Mouse (Mus musculus): ENCODE data around the gene Asap3.

Gene Asap3

DNA sequence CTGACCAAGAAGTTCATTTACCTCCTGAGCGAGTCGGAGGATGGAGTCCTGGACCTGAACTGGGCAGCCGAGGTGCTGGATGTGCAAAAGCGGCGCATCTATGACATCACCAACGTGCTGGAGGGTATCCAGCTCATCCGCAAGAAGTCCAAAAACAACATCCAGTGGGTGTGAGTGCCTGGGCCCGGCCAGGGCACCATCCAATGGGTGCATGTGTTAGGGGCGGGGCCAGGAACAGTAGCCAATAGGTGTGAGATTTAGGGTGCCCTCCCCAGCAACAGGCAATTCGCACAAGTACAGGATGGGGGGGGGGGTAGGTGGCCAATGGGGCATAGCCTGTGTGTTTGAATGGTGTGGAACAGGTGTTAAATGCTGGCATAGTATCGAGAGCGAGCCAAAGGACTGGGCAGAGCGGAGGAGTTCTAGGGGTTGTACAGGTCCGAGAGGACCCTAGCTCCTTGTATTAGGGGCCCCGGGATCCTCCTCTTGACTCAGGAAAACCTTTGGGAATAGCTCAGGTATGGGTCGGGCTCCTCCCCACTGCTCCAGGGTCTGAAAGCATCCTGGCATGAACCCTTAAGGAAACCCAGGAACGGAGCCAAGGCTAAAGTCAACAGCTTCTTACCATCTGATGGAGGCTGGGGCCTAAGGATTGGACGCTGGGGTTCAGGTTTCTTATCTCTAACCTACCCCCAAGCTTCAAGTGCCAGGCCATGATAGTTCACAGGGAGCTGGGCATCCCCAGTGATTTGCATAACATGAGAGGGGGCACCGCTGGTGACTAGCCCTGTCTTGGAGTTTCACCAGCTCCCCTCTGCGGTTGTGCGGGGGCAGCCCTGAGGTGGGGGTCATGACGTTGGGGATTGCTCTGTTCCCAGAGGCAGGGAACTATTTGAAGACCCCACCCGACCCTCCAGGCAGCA lies 25.5 kb upstream of the Asap3 start:
- no peak for DNase-seq (ENCODE audit: low read depth, low spot score)

DNA sequence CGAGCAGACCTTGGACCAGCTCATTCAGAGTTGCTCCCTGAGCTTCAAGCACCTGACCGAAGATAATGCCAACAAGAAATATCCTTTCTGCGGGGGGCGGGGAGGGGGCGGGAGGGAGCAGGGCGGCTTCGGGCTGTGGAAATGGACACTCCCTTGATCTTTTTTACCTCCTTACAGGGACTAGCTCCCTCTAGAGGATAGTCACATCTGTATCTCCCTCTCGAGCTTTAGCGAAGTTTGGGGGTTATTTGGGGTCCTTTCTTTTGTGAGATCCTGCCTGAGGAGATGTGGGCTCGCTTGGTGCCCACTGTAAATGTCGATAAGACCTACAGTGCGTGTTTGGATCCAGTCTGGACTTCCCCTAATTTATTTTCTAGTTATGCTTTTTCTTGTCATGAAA lies 24.8 kb upstream of the Asap3 start:
- no peak for DNase-seq (ENCODE audit: low read depth, low spot score)

DNA sequence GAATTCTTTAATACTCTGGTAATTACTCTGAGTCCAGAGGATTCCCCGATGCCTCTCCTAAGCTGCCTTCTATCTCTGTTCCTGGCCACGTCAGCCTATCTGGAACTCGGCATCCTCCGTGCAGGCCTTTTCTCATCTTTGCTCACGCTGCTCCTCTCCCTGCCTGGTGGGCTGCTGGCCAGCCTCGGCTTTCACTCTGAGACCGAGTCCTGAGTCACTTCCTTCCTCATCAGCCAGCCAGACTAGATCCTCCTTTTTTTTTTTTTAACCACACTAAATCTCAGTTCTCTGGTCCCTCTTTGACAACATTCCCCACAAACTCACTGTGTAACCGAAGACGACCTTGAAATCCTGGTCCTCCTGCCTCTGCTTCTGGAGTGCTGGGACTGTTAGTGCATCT lies 20.8 kb upstream of the Asap3 start:
- DNase-seq (ENCODE audit: low read depth, low spot score): no peak

DNA sequence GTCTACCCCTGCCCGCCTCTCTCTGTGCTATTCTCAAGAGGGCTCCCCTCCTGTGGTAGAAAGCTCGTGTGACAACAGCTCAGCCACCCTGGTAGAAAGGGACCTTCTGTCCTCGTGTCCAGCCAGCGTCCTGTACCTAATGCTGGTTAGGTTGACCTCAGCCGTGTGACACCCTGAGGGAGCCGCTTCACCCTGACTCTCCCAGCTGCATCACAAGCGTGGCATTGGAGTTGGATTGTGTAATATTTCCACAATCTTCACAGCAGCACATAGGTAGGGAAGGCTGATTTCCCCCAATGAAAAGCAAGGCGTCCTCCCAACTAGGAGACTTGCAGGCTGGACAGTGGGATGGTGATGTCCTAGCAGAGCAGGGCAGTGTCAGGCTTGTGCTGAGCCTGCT lies 19.9 kb upstream of the Asap3 start:
- DNase-seq (ENCODE audit: low read depth, low spot score): no peak

DNA sequence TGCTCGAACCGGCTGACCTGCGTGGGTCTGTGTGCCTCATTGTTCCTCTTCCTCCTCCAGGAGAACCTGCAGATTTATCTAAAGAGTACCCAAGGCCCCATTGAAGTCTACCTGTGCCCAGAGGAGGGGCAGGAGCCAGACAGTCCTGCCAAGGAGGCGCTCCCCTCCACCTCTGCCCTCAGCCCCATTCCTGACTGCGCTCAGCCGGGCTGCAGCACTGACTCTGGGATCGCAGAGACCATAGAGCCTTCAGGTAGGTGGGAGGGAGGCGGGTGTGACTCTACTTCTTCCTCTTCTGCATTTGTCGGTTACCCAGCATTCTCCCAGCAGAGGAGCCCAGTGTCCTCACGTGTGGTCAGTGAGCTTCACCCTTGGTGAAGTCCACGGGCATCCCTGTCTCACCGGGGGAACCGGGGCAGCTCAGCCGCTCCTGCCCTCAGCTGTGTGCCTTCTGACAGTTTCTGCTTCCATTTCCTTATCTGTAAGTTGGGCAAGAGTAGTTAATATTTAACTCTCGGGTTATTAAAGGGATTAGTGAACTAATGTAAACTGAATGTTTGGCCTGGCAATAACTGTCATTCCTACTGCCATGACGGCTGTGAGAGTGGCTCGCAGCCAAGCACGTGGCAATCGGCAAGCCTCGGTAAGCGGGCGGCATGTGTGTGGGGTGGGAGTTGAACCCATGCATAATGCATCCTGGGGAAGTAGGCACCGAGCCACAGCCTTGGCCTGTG lies 19.3 kb upstream of the Asap3 start:
- no peak for DNase-seq (ENCODE audit: low read depth, low spot score)

DNA sequence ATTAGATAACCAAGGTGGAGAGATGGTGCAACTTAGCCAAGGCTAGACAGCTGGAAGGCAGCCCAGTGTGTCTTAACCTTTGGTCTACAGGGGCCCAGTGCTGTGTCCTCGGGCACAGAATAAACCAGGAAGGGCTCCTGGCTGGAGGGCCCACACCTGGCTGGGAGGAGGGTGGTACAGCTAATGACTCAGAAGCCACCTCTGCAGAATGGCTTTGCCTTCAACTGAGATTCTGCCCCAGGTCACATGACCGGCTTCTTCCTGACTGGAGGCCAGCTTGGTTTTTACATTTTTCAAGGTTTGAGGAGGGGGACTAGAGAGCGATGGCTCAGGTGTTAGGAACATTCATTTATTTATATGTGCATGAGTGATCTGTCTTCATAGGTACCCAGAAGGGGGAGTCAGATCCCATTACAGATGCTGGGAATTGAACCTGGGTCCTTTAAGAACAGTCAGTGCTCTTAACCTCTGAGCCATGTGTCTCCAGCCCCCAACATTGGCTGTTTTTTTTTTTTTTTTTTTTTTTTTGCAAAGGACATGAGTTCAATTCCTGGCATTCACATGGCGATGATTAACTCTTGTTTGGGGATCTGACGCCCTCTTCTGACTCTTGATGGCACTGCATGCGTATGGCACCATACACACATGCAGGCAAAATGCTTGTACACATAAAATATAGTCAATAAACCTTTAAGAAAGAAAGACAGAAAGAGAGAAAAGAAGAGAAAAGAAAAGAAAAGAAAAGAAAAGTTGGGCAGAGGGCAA lies 17.0 kb upstream of the Asap3 start:
- DNase-seq (ENCODE audit: low read depth, low spot score): no peak

DNA sequence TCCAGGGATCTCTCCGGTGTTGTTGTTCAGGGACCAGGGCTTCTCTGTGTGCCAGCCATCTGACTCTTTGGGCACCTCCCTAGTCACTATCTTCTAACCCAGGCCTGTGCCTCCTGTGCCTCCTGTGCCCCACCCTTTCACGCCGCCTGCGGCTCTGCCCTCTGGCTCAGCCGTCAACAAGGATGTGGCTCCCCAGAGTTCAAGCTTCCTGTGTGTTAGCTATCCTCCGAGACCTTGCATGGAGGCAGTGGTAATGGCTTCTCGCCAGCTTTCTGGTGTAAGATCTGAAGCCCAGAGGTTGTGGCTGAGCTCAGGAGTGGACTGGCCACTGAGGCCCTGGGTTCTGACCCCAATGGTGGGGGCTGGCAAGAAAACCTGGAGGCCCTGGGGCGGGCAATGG lies 16.3 kb upstream of the Asap3 start:
- peak; percentile 87 for DNase-seq (ENCODE audit: low read depth, low spot score)

DNA sequence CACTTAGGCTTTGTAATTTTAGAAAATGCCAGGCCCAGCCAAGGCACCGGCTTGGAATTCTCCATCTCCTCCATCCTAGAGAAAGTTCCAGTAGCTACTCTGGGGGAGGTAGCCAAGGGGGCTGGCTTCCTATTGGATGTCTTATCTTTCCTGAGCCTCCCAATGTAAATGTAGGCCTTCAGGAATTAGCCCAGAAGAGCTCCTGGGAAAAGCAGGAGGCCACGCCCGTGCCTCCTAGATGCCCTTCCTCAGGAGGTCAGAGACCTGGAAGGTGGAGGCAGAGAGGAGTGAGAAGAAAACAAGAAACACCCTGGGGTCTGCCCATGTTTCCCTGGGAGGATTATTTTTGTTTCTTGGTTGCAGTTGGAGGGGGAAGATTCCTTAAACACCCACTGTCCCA lies 12.6 kb upstream of the Asap3 start:
- no peak for DNase-seq (ENCODE audit: low read depth, low spot score)

DNA sequence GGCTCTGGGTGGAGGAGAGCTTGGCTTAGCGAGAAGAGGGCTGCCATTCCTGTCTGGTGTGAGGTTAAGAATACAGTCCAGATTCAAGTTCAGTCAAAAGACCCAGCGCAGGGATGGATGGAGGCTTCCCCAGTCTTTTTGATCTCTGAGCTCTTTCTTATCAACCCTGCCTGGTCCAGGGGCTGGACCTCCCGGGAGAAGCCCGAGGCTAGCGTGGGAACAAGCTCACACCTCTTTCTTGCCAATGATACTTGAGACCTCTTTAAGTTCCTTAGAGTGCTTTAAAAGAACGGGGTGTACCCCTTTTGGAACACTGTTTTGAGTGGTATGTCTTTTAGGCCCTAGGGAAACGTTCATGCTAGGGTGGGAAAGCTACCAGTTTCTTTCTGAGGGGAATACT lies 11.1 kb upstream of the Asap3 start:
- no peak for DNase-seq (ENCODE audit: low read depth, low spot score)

DNA sequence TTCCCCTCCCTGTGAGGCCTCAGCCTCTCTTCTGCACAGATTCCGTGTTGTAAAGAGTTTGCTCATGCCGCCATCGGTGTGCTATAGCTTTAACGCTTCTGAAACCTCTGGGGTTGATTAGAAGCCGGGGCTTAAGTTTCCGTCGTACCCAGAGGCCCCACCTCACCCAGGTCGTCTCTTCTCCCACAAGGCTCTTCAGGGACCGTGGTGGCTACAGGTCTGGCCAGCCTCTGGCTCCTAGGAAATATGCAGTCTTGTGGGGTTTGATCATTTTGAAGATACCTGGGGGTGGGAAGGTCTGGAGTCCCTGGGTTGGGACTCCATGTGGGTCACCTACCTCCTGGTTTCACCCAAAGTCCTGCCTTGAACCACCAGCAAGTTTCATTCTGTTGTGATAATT lies 10.5 kb upstream of the Asap3 start:
- no peak for DNase-seq (ENCODE audit: low read depth, low spot score)

DNA sequence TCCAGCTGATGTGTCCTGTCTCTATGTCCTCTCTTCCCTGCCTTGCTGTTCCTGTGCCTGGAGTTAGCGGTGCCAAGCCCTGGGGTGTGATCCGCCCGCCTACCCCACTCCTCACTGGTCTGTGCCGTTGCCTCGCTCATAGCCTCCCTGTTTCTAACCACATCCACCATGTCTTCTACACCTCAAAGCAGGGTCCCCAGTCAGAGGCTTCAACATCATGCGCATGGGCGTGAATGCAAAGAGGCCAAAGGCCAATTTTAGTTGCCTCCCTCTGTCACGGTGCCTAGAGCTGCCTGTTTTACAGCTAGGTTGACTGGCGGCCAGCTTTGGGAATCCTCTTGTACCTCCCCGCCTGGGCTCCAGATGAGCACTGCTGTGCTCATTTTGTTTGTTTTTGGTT lies 10.0 kb upstream of the Asap3 start:
- no peak for DNase-seq (ENCODE audit: low read depth, low spot score)

DNA sequence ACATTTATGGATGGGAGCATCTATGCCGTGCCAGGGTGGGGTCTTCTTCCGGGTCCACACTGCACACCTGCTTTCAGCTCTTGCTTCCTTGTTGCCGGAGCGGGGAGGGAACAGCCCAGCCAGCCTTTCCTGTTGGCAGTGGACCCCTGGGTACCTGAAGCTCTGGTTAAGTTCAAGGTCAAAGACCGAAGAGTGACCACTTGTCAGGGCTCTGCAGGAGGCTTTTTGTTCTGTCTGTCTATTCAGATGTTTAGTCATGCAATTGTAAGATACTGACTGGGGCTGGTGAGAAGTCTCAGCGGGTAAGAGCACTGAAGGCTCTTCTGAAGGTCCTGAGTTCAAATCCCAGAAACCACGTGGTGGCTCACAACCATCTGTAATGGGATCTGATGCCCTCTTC lies 7.3 kb upstream of the Asap3 start:
- no peak for DNase-seq (ENCODE audit: low read depth, low spot score)

DNA sequence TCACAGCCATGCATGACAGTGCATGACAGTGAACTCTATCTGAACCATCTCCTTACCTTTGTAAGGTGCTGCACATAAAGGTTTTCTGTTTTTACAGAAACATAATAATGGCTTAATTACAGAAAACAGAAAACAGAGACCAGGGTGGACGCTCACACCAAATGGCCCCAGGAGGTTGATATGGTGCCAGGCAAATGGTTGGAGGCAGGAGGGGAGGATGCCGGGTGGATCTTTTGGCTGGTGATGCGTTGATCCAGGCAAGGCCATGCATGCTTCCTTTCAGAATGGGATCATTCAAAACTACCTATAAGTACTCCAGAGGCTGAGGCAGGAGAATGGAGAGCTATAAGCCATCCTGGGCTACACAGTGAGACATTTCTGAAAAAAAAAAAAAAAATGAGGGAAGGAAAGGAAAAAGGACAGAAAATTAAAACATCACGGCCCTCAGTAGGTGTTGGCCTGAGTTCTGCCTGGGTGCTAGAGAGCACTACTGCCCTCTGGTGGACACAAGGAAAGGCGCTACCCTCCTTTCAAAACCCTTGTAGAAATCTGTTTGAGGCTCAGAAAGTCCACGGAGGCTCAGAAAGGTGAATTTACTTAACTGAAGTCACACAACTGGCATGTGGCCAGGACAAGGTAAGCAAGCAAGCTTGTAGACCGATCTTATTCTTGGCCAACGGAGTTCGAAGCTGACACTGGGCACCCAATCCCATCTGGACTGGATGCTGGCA lies 6.4 kb upstream of the Asap3 start:
- no peak for DNase-seq (ENCODE audit: low read depth, low spot score)

DNA sequence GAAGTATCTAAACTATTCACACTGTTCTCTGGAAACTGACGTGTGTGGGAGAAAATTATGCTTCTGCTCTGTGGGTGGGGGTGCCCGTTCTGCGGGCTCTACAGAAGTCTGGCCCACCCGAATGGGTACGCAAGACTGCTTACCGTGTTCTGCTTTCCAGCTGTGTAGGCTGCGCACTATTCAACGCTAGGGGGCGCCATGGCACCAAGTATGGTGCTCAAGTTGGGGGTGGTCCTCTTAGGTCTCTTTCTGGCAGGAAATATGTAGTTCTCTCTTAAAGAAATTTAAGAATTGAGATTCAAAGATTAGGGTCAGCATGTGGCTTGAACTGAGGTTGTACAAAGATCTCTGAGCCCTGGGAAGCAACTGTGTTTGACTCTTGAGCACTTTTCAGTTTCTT lies 3.7 kb upstream of the Asap3 start:
- DNase-seq (ENCODE audit: low read depth, low spot score): no peak

DNA sequence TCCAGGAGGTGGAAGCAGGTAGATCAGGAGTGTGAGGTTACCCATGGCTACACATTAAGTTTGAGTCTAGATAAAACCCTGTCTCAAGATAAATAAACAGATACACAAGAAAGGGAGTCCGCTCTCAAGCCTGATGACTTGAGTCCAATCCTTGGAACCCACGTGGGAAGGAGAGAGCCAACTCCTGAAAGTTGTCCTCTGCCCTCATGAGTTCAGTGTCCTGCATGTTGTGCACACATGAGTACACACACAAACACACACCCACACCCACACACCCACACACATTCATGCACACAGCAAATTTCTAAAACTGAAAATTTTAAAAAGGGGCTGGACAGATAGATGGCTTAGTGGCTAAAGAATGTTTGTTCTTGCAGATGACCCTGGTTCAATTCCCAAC lies 1.4 kb upstream of the Asap3 start:
- no peak for DNase-seq (ENCODE audit: low read depth, low spot score)

DNA sequence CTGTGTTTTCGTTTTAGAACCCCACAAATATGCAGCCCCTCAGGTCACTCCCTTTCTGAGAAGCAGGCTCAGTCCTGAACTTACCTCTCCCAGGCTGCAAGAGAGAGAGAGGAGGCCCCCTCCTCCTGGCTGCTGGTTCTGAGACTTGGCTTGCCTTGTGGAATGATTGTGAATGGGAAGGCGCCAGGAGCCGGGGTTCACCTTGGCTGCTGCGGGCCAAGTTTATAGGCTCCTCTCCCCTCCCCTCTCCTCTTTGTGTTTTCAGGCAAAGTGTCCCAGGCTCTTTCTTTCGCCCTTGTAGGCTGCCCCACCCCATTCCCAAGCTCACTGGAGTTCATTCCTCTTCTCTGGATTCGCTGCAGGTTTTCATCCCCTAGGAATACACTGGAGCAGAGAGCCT lies 778 bp downstream of the Asap3 start:
- no peak for DNase-seq (ENCODE audit: low read depth, low spot score)

DNA sequence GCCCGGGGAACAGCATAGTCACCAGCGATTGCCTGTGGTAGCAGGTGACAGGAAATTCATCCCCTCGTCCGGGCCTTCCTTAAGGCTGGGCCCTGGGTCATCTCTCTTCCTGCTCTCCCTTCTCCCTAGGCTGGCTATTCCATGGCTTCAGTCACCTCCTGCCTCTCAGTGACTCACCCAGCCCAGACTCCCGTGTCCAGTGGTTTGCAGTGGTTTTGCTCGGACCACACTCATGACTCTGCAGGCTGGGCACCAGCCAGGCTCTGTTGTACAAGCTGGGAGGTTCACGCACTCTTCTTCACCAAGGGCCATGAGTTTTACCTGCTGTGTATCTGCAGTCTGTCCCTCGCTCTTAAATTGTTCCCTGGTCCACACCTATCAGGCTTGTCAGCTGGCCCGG lies 4.8 kb downstream of the Asap3 start:
- no peak for DNase-seq (ENCODE audit: low read depth, low spot score)

DNA sequence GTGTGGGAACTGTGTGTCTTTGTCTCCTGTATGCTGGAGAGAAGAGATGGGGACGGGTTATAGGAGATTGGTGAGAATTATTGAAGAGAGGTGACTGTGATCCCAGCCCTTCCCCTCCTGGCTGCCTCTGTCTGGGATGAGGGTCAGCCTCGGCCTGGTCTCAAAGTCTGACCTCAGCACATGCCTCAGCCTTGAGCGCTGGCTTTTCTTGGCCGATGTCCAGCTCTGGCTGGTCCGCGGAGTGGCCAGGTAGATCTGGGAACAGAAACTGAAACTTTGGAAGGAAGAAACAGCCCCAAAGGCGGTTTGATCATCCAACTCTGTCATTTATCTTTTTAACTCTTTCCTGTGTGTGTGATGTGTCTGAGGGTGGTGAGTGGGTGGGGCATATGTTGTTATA lies 7.5 kb downstream of the Asap3 start:
- DNase-seq (ENCODE audit: low read depth, low spot score): no peak

DNA sequence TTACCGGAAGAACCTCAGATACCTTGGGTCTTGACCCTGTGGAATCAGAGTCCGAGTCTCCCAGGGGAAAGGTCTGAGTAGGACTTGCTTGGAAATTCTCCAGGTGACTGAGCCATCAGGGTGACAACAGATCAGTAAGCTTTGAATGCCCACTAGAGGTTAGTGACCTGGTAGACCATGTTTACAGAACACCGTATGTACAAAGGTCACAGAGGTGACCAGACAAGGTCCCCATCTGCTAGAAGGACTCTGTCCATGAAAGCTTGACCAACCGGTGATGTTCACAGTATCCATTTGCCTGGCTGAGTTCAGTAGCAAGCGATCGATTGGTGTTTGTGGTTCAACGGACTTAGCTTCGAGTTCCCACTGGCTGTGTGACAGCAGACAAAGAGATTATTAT lies 8.7 kb downstream of the Asap3 start:
- DNase-seq (ENCODE audit: low read depth, low spot score): no peak

DNA sequence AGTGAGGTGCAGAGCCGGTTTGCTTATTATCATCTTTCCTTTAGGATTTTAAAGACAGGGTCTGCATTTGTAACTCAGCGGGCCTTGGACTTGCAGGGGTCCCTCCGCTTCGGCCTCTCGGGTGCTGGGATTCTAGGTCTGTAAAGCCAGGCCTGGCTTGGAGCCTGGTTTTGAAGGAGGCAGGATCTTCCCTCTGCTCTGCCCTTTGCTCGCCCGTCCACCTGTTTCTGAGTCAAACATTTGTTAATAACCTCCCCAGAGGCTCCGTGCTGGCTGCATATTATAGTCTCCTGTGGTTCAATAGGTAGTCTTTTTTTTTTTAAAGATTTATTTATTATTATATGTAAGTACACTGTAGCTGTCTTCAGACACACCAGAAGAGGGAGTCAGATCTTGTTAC lies 9.4 kb downstream of the Asap3 start:
- DNase-seq (ENCODE audit: low read depth, low spot score): no peak

DNA sequence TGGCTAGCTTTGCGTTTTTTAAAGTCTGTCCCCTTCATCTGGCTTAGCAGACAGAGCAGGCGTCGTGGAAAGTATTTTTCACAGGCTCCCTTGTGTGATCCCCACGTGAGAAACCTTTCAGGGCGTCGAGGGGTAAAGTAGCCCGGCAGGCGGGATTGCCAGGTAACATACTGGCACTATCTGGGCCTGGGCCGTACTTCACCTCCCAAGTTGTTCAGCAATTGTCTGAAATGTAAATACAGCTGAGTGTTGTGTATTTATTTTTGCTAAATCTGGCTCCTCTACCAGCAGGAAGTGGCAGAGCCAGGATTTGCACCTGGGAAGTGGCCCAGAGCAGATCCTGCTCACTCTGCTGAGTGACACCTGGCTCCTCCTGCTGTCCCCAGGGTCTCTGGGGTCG lies 10.9 kb downstream of the Asap3 start:
- no peak for DNase-seq (ENCODE audit: low read depth, low spot score)
